16 mouse cellular contexts compared by ENCODE assay signal in genomic region chr10:60744543-60745290, GRCm38 (mm10). TPM values are rescaled to one million over a fixed set of nuclear protein-coding genes. Genes with fewer than 3 reads are reported as not detected.
DNase-seq lines count a peak whose midpoint lies in the region; ATAC-seq and TF ChIP-seq lines count a peak whose summit lies in the region.
"Had no signal": no experiment of that assay in that cellular context is flagged by ENCODE, and none has a peak within 500 bp of the region (broad histone marks: within the 10 kb centered on the region; RNA-seq: fewer than 3 reads in every experiment).

No protein-coding gene starts in this region.

- WGBS in kidney, embryonic 15.5 days = 70% methylated on average over 14 of the region's 14 CpGs
- WGBS in spleen, adult 2 months = 47% methylated on average over 14 of the region's 14 CpGs
- WGBS in liver, embryonic 11.5 days = 86% methylated on average over 14 of the region's 14 CpGs

- no peak; the same call in 1 of the 2 replicates for ATAC-seq in kidney, embryonic 15.5 days (replicated peaks; ENCODE audit: low FRiP score)
- ATAC-seq in neutrophil, adult 5-6 weeks (ENCODE audit: extremely low read depth, insufficient number of reproducible peaks, low FRiP score, poor library complexity, severe bottlenecking) = peak; percentile 37; the same call in 1 of the 2 replicates
- no peak for ATAC-seq in liver, embryonic 11.5 days (replicated peaks; ENCODE audit: low FRiP score)

- peaks cover 32% of the 10 kb centered on the region for H3K4me1 ChIP-seq in kidney, embryonic 15.5 days
- H3K4me1 ChIP-seq in spleen, adult 2 months (ENCODE audit: control insufficient read depth, insufficient read depth, insufficient read length) = peaks cover 48% of the 10 kb centered on the region
- H3K4me1 ChIP-seq in brown adipose tissue, adult 24 weeks (ENCODE audit: control insufficient read depth, insufficient read depth, insufficient read length, low read length) = no peaks in the 10 kb centered on the region; the same call in 1 of the 2 replicates
- no peaks in the 10 kb centered on the region for H3K4me1 ChIP-seq in liver, embryonic 11.5 days (replicated peaks; ENCODE audit: control insufficient read depth, insufficient read depth, low read length)

- H3K27ac ChIP-seq in kidney, embryonic 15.5 days = peak overlapping the region; percentile 66; the same call in 1 of the 2 replicates
- peak overlapping the region; percentile 64 for H3K27ac ChIP-seq in spleen, adult 2 months (ENCODE audit: insufficient read depth, low read length)
- 0 out of 2 replicates have a peak overlapping the region, but pooled peaks have one; percentile 2 for H3K27ac ChIP-seq in brown adipose tissue, adult 24 weeks (replicated peaks; ENCODE audit: low read depth, low read length)
- H3K27ac ChIP-seq in liver, embryonic 11.5 days (ENCODE audit: low read depth, low read length) = no peak overlapping the region

- no peak for TF ChIP-seq CTCF in spleen, adult 2 months (IDR thresholded peaks at IDR 0.05; ENCODE audit: extremely low read depth, insufficient read depth, insufficient read length, insufficient replicate concordance)

- no peaks in the 10 kb centered on the region for H3K9me3 ChIP-seq in kidney, embryonic 15.5 days (replicated peaks)
- H3K9me3 ChIP-seq in liver, embryonic 11.5 days (ENCODE audit: control insufficient read depth, low read length) = no peaks in the 10 kb centered on the region
- H3K9me3 ChIP-seq: G1E had no signal

- H3K4me2 ChIP-seq in kidney, embryonic 15.5 days = no peak overlapping the region
- H3K4me2 ChIP-seq in liver, embryonic 11.5 days = no peak overlapping the region
- H3K4me2 ChIP-seq: heart, embryonic 11.5 days had no signal

- H3K4me3 ChIP-seq in kidney, embryonic 15.5 days (replicated peaks) = no peak overlapping the region
- no peak overlapping the region for H3K4me3 ChIP-seq in spleen, adult 2 months (ENCODE audit: extremely low read depth, insufficient read depth, insufficient read length)
- no peak overlapping the region for H3K4me3 ChIP-seq in brown adipose tissue, adult 24 weeks (ENCODE audit: insufficient read depth, low read depth, low read length)
- H3K4me3 ChIP-seq in liver, embryonic 11.5 days (ENCODE audit: low read depth, low read length) = no peak overlapping the region

- TF ChIP-seq POLR2A in spleen, adult 2 months (IDR thresholded peaks at IDR 0.05; ENCODE audit: low read depth, low read length) = no peak

- no peaks in the 10 kb centered on the region for H3K27me3 ChIP-seq in kidney, embryonic 15.5 days
- H3K27me3 ChIP-seq in spleen, adult 2 months (ENCODE audit: control insufficient read depth, insufficient read depth, low read length) = no peaks in the 10 kb centered on the region
- no peaks in the 10 kb centered on the region for H3K27me3 ChIP-seq in liver, embryonic 11.5 days (replicated peaks; ENCODE audit: control insufficient read depth, insufficient read depth, low read length)

- no peak for DNase-seq in kidney, adult 9 months
- DNase-seq in spleen, adult 2 months (ENCODE audit: low read depth in 1 of 2, low spot score in 2 of 2) = no peak
- DNase-seq in spleen, adult 12 weeks (ENCODE audit: low spot score) = no peak
- DNase-seq in liver, embryonic 11.5 days (ENCODE audit: low spot score) = no peak
- DNase-seq in ovary, postnatal 10 days (ENCODE audit: low spot score) = no peak
- DNase-seq: adrenal gland, postnatal 10 days; cerebellum, postnatal 14 days; gastrocnemius, postnatal 14 days; liver; lung, adult 2 months; thymus, adult 18-20 months had no signal

- H3K9ac ChIP-seq in kidney, embryonic 15.5 days = no peak overlapping the region
- H3K9ac ChIP-seq in liver, embryonic 11.5 days (ENCODE audit: low read depth, low read length) = no peak overlapping the region

- H3K36me3 ChIP-seq in kidney, embryonic 15.5 days = peaks cover 3% of the 10 kb centered on the region; the same call in 1 of the 2 replicates
- H3K36me3 ChIP-seq in spleen, adult 2 months (ENCODE audit: control insufficient read depth, insufficient read depth, low read length) = 0 out of 2 replicates have a peak, but pooled peaks cover 3% of the 10 kb centered on the region
- H3K36me3 ChIP-seq in liver, embryonic 11.5 days (ENCODE audit: control insufficient read depth, insufficient read depth, low read length) = no peaks in the 10 kb centered on the region; the same call in 1 of the 2 replicates

RNA-seq across cellular contexts. Expression of gene Slc29a3, which starts 7.9 kb away (rescaled TPM):
- polyA plus RNA-seq in kidney, embryonic 15.5 days (2015; fragmentation: Nextera tagmentation; extraction: Ambion mirVana) = 13.4 and 15.5 TPM in 2 replicates
- 19.9 and 21.8 TPM in 2 replicates for polyA plus RNA-seq in spleen, adult 2 months (2012; rRNA removed)
- polyA plus RNA-seq in brown adipose tissue, adult 24 weeks (2012; ENCODE audit: insufficient read depth, insufficient read length, missing spikeins) = 3.6 and 5.4 TPM in 2 replicates
- total RNA-seq in neutrophil, adult 5-6 weeks (2017) = 12.0 and 12.2 TPM in 2 replicates
- 4.3 and 4.8 TPM in 2 replicates for polyA plus RNA-seq in liver, embryonic 11.5 days (2014; fragmentation: Nextera tagmentation; extraction: Ambion mirVana)

RNA-seq across cellular contexts. Expression of gene Cdh23, which starts 48.4 kb away (rescaled TPM):
- 0.62 and 0.66 TPM in 2 replicates for polyA plus RNA-seq in kidney, embryonic 15.5 days (2015; fragmentation: Nextera tagmentation; extraction: Ambion mirVana)
- polyA plus RNA-seq in spleen, adult 2 months (2012; rRNA removed) = 2.1 and 2.7 TPM in 2 replicates
- polyA plus RNA-seq in brown adipose tissue, adult 24 weeks (2012; ENCODE audit: insufficient read depth, insufficient read length, missing spikeins) = 2.1 and 2.4 TPM in 2 replicates
- 1.6 and 1.9 TPM in 2 replicates for total RNA-seq in neutrophil, adult 5-6 weeks (2017)
- 0.42 and 0.80 TPM in 2 replicates for polyA plus RNA-seq in liver, embryonic 11.5 days (2014; fragmentation: Nextera tagmentation; extraction: Ambion mirVana)
- polyA plus RNA-seq: G1E had no signal
